Mouse (Mus musculus) lung, adult 2 months (tissue): ENCODE measurements around the gene Figla. TPM values are rescaled to one million over a fixed set of nuclear protein-coding genes. Genes with fewer than 3 reads are reported as not detected.
"Not testable (repeated sequence)": the region's sequence is repeated elsewhere in the genome, so short reads cannot be mapped to it uniquely, and the experiment has no call there.

Experiments used
- DNase-seq: peaks from one replicate; pipeline ENCODE4 v3.0.0; 2022
- H3K4me1 ChIP-seq: fragments of 200-500 bp; 2 replicates; pipeline ENCODE4 v1.6.1; 2011; ENCODE audit warnings: low read length; ENCODE audit not compliant: control insufficient read depth, insufficient read depth
- H3K4me3 ChIP-seq: fragments of 200-500 bp; replicated peaks from 2 replicates; pipeline ENCODE3; 2011; ENCODE audit warnings: low read depth, mild to moderate bottlenecking, control low read depth, low read length; ENCODE audit errors: extremely low read depth
- CTCF ChIP-seq: fragments of 200-500 bp; IDR thresholded peaks from 2 replicates; pipeline ENCODE4 v1.5.1; 2011; ENCODE audit warnings: mild to moderate bottlenecking, low read length, control low read depth; ENCODE audit not compliant: insufficient read depth
- POLR2A ChIP-seq: fragments of 200-500 bp; IDR thresholded peaks from 2 replicates; pipeline ENCODE4 v1.6.1; 2011; ENCODE audit warnings: low read depth, mild to moderate bottlenecking, control low read depth, low read length, borderline replicate concordance; ENCODE audit errors: extremely low read depth
- WGBS: fragments of 180-500 bp; shearing (Covaris S2); methylation state at CpG from one replicate; pipeline ENCODE4 v1.1.7; 2018; 5-methylcytosine and 5-hydroxymethylcytosine counted together
- polyA plus RNA-seq: library from polyadenylated mRNA; depleted of rRNA; stranded (reverse); fragments of >200 nt; gene quantifications from 2 replicates; pipeline ENCODE4 v1.2.3, GENCODE M21; 2012

Gene Figla
- polyA plus RNA-seq, 1 experiment: not detected

GRCm38 (mm10) chr6:86003405-86003925 is 12.5 kb upstream of the Figla start:
- DNase-seq: peak; percentile 23

GRCm38 (mm10) chr6:86004271-86005148 is 11.5 kb upstream of the Figla start:
- peak; percentile 96 for TF ChIP-seq CTCF
- no peak for TF ChIP-seq POLR2A
- peak; percentile 49 for DNase-seq
- Histone ChIP-seq H3K4me1 (no peaks in the 10 kb centered on the region), H3K4me3 (no peak overlapping the region)
- 11% methylated on average over 18 of the region's 18 CpGs for WGBS

More at GRCm38 (mm10) chr6:86003405-86003925, 12.5 kb upstream of the Figla start:
- TF ChIP-seq CTCF (peak; percentile 55), POLR2A (no peak)
- WGBS: 62% methylated on average over 18 of the region's 18 CpGs
- Histone ChIP-seq H3K4me3 (no peak overlapping the region), H3K4me1 (no peaks in the 10 kb centered on the region)

GRCm38 (mm10) chr6:86009980-86010379 is 6.0 kb upstream of the Figla start:
- Histone ChIP-seq H3K4me1 (no peaks in the 10 kb centered on the region), H3K4me3 (no peak overlapping the region)
- DNase-seq: peak; percentile 27
- WGBS: 54% methylated on average over 4 of the region's 4 CpGs
- TF ChIP-seq CTCF (peak; percentile 77), POLR2A (no peak)

- not testable (repeated sequence) for H3K4me1 ChIP-seq, DNase-seq, H3K4me3 ChIP-seq
- WGBS: 36% methylated on average over 5 of the region's 5 CpGs
Measured at GRCm38 (mm10) chr6:86014812-86015211, 1.2 kb upstream of the Figla start.

GRCm38 (mm10) chr6:86016793-86017350 is 901 bp downstream of the Figla start:
- 74% methylated on average over 23 of the region's 23 CpGs for WGBS
- Histone ChIP-seq H3K4me3 (no peak overlapping the region), H3K4me1 (no peaks in the 10 kb centered on the region)
- no peak for DNase-seq
- TF ChIP-seq POLR2A (no peak), CTCF (no peak)

GRCm38 (mm10) chr6:86019415-86020237 is 3.7 kb downstream of the Figla start:
- no peaks in the 10 kb centered on the region for H3K4me1 ChIP-seq
- no peak for DNase-seq
- TF ChIP-seq POLR2A (no peak), CTCF (no peak)
- WGBS: 32% methylated on average over 4 of the region's 4 CpGs
- no peak overlapping the region for H3K4me3 ChIP-seq

- 53% methylated on average over 3 of the region's 3 CpGs for WGBS
- TF ChIP-seq CTCF (peak; percentile 29; the same call in 1 of the 2 replicates), POLR2A (no peak)
- Histone ChIP-seq H3K4me3 (no peak overlapping the region), H3K4me1 (no peaks in the 10 kb centered on the region)
- peak; percentile 27 for DNase-seq
Measured at GRCm38 (mm10) chr6:86020948-86021347, 5.0 kb downstream of the Figla start.

GRCm38 (mm10) chr6:86026632-86027292 is 10.8 kb downstream of the Figla start:
- WGBS: 52% methylated on average over 8 of the region's 8 CpGs
- DNase-seq: no peak
- peaks cover 3% of the 10 kb centered on the region; the same call in 1 of the 2 replicates for H3K4me1 ChIP-seq
- TF ChIP-seq CTCF (no peak), POLR2A (no peak)
- no peak overlapping the region for H3K4me3 ChIP-seq

GRCm38 (mm10) chr6:86028150-86028549 is 12.2 kb downstream of the Figla start:
- 78% methylated on average over 2 of the region's 2 CpGs for WGBS
- DNase-seq: no peak
- no peak overlapping the region for H3K4me3 ChIP-seq
- TF ChIP-seq CTCF (no peak), POLR2A (no peak)
- H3K4me1 ChIP-seq: peaks cover 3% of the 10 kb centered on the region; the same call in 1 of the 2 replicates
